Mouse (Mus musculus): ENCODE measurements around the gene Ccdc141. TPM values are rescaled to one million over a fixed set of nuclear protein-coding genes. Genes with fewer than 3 reads are reported as not detected.

Gene Ccdc141
- total RNA-seq, 2 experiments from 2014 or later, result 101 to 119 TPM

DNA sequence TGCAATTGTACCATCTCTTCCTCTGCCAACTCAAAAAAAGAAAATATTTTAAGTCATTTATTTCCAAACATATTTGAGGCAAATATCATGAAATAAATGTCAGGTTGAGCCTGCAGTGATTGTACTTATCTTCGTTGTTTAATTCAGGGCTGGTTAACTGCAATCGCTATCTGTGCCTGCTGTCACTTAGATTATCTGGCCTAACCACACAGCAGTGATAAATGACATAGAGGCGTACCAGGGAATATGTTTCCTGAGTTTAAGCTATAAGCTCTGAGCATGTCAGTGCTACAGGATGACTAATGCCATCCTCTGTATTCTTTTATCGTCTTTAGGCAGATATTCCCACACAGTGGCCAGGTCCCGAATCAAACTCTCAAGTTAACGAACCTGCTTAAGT lies 31.6 kb downstream of the Ccdc141 start:
- DNase-seq (ENCODE audit: low spot score in 2 of 2), result no peak

DNA sequence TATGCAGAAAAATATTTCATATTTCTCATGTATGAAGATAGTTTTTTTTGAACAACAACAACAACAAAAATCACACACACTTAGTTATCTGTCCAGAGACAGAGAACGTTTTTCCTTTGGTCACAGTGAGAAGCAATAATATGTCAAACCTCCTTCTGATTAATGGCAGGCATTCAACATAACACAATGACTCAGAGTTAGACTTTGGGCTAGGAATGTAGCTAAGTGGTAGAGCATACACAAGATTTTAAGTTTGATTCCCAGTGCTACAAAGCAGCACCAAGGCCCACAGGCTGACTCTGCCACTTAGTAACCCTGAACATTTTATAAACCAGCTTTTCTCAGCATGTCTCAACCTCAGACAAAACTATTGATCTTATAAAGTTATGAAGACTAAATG lies 35.5 kb downstream of the Ccdc141 start:
- no peak for DNase-seq (ENCODE audit: low spot score in 2 of 2)

DNA sequence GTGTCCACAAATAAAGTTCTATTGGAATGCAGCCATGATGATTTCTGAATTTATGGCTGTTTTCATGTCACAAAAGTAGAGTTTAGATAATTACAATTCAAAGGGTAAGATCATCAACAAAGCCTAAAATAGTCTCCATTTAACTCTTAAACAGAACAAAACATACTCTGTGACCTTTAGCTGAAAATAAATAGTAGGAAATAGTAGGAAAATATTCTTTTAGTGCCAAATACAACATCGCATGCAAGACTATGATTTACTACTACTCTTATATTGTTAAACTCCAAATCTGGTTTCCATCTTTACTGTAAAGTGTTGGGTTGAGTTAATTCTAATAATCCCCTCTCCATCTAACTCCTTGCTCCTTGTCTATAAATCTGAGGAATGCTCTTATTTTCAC lies 37.0 kb downstream of the Ccdc141 start:
- DNase-seq (ENCODE audit: low spot score in 2 of 2), result no peak

DNA sequence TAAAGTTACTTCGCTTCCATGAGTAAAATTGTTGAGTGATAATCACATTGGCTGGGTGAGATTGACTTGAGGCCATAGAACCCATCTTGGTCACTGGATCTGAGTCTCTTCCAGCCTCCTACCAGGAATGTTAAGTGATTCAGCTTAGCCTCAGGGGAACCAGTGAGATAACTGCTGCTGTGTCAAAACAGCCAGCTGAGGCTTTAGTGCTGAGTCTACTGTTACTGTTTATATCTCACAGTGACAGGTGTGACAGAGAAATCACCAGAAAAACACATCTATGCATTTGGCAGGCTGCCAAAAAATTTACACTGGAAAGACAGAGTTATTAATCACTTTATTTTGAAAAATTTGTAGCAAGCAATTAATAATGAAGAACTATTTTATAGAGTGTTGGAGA lies 43.5 kb downstream of the Ccdc141 start:
- DNase-seq (ENCODE audit: low spot score in 2 of 2), result no peak

DNA sequence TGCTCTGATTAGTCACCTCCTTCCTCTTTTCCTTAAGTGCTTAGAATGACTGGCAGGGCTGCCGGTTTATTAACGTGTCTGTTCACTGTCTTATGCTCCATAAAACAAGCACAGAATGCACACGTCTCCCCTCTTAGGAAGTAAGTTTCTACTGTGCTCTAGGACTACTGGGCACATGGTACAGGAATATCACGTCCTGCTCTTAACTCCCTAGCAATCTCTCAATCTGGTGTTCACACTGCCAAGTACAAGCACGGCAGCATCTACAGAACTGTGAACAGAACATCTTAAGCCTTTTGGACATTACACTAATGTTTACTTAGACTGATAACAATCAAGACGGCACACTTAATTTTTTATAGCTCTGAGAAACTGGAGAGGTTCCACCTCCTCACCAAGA lies 52.3 kb downstream of the Ccdc141 start:
- no peak for DNase-seq (ENCODE audit: low spot score in 2 of 2)

DNA sequence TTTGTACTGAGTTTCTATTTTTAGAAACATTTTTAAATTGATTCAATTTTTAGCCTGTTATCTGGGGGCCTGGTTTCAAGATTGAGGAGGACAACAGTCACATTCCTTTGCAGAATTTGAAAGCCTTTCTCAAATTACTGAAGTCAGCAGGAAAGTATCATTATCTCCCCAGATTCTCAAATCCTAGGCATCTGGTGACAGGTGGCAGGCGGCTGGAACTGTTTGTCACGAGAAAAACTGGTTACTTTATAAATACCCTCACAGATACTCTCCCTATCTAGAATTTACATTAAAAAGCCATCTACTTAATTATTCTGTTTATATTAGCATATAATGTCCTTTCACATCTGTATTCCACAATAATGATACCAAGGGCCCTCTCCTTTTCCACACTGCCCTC lies 56.1 kb downstream of the Ccdc141 start:
- no peak for DNase-seq (ENCODE audit: low spot score in 2 of 2)

DNA sequence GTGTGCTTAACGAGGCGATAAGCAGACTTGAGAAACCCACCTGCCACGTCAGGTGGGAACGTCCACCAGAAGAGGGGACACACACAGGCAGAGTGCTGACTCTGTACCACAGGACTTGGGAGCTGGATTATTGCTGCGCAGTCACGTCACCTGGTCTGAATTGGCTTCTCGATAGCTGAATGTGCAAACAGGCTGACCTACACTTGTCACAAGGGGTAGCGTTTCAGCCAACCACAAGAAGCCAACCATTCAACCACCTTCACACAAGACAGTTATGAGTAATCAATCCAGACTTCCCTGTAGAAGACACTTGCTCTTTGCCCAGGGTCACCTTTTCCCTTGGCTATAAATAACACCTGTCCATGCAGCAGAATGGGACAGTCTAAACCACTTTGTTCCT lies 56.6 kb downstream of the Ccdc141 start:
- DNase-seq (ENCODE audit: low spot score in 2 of 2), result no peak

DNA sequence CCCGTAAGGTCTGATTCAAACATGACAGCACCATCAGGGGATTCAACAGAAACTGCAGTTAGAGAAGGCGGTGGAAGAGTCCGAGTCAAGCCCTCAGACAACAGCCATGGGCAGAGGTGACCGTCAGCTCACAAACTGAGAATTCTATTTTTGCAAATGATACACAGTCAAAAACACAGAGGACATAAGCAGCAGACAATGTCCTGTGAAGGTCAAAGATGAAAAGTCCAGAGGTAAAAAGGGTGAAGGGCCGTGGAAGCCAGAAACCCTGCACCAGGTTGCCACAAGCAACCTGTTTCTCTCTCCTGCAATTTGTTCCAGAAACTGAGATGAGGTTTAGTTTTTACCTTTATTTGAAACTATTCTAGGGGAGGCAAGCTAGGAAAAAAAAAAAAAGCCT lies 57.4 kb downstream of the Ccdc141 start:
- DNase-seq (ENCODE audit: low spot score in 2 of 2), result no peak

DNA sequence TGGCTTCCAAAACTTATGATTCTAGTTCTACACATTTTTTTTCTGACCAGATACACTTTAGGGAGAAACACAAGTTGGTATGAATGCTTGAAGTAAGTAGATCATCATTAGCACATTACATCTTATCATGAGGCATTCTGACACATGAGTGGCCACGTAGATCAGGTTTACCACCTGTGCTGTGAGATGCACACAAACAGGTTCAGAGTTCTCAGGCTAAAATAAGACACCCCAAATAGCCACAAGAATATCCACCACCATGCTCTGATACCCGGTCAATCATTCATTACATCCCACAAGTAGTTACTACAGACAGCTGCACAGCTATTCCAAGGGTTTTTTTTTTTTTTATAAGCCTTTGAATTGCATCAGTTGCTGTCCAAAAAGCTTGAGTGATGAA lies 59.3 kb downstream of the Ccdc141 start:
- DNase-seq (ENCODE audit: low spot score in 2 of 2), result no peak

DNA sequence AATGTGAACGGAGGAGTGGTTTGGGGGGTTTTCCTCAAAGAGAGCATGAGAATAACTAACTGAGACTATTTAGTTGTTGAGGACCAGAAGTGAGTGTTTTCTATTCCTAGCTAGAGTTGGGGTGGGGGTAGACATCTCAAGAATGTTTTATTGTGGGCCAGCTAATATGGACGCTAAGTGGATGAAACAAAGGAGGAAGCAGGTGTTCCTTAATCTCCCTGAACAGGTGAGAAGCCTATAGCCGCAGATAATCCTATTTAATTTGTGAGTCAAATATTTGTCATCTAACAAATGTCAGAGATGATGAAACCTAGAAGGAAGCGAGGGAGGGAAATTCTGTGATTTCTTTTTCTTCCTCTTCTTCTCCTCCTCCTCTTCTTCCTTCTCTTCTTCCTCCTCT lies 60.1 kb downstream of the Ccdc141 start:
- no peak for DNase-seq (ENCODE audit: low spot score in 2 of 2)

DNA sequence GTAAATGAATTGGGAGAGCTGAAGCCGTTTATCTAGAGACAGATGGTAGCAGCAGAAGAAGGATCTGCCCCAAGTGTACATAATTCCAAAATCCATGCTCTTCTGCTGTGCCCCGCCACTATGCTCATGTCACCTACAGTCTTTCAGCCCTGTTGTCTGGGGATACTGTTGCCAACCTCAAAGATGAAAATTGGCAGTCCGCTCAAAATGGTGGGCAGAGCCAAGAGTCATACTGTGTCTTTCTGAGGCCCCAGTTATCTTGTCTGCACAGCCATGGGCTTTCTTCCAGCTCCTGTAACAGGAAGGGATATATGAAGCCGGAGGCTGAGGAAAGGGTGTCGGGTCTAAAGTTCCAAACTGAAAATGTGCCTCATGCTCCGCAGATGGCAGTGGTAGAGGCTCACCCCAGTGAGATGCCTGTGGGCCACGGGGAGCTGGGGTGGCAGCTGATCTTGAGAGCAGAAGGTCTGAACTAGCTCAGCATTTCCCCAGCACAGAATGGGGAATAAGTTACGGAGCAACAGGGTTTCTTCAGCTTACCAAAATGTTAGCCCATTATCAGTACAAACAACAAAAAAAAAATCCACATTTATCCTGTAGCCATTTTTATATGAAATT lies 60.8 kb downstream of the Ccdc141 start:
- DNase-seq (ENCODE audit: low spot score in 2 of 2), result no peak

DNA sequence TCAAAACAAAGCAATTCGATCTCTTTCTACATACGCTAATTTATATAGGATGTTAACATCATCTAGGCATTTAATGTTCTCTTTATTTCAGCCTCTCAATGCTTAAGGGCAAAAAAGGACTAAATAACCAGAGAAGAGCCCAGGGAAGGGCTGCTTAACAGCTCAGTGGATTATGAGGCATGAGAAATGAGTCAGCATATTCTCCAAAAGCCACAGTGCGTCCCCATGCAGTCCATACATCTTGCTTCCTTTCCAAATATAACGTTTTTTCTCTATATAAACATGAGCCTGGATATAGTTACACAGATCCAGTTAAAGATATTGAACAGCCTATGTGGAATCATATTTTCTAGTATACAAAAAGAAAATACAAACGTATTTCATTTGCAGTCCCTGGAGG lies 61.9 kb downstream of the Ccdc141 start:
- DNase-seq (ENCODE audit: low spot score in 2 of 2), result no peak

DNA sequence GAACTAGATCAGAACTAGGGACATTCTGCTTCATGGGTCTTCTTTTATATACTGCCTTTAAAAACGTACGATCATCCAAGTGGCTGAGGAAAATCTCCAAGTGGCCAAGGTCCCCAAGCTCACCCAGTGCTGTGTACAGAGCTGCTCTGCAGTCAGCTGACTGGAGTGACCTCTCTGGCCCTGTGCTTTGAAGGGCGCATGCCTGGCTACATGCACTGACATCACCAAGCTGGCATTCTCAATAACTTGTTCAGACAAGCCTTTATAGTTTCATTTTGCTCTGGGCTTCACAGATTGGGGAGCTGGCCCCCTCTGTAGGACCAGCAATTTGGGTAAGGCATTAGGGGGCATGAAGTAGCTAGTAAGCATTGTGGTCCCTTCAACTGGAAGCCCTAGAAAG lies 64.3 kb downstream of the Ccdc141 start:
- no peak for DNase-seq (ENCODE audit: low spot score in 2 of 2)

DNA sequence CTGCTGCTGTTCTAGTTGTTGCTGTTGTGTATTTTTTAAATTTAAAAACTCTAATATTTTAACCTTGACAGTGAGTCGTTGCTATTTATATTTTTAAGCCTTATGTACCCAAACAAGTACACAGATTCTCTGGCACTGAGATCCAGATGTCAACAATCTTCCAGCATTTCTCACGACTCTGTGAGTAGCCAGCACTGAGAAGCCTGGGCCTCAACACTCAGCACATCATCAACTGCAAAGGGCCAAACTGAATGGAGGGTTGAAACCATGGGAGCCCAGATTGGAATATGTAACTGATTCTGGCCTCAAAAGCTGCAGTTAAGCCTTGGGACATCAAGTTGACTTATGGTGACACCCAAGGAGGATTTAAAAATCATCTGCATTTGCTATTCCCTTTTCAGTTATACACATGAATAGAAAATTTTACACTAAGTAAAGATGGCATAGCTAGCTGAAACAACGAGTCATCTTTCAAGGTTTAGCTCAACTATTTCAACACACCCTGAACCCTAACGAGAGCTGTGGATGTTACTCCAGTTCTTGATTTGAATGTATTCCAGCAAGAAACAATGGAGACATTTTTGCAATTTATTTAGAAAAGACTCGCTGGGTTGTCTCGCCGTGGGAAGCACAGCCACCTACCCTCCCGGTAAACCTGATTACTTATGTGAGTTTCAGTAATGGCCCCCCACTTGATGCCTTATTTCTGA lies 65.3 kb downstream of the Ccdc141 start:
- no peak for DNase-seq (ENCODE audit: low spot score in 2 of 2)

DNA sequence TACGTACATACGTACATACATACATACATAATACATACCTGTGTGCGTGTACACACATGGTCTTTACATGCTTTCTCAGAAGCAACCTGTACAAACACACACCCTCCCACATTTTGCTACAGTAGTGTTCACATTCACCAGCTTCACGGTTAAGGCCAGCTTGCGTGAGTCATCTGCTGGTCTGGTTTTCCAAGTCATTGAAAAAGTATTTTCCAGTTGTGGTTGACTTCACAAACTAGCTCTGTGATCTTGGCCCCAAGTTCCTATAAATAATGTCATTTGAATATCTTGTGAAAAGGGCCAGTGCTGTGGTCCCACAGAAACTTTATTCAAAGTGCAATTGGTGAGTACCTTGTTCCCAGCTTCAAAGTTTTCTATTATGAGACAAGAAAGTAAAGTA lies 67.9 kb downstream of the Ccdc141 start:
- DNase-seq (ENCODE audit: low spot score in 2 of 2), result no peak

DNA sequence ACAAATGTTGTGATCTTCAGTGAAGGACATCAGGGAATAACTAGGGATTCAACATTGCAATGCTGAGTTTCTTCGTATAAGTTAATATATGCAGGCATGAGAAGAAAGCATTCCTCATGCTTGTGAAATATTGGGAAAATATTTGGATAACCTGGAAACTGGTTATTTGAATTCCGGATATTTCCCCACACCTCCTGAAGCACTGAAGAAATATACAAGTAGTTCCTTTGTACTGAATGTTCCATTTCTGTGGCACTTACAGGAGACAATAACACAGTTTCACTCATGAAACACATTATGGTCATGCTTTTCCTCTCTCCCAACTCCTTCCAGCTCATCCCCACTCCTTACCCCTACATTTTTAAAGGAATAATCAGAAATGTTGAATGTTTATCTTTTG lies 70.6 kb downstream of the Ccdc141 start:
- no peak for DNase-seq (ENCODE audit: low spot score in 2 of 2)

DNA sequence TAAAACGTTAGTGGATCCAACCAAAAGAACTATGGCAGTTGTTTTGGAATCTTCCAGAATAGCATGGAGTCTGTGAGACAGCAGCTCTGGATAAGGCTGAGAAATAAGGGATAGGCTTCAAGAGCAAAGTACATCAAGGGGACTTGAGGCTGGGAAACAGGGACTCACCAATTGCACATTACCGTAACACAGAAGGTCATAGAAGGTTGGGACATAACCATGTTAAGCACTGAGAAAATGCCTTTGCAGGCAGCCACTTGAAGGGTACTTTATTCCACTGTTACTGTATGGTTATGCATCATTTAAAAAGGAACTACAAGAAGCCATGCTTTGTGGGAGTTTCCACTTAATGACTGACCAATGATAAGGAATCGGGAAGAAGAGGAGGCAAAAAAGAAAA lies 71.7 kb downstream of the Ccdc141 start:
- DNase-seq (ENCODE audit: low spot score in 2 of 2), result no peak

DNA sequence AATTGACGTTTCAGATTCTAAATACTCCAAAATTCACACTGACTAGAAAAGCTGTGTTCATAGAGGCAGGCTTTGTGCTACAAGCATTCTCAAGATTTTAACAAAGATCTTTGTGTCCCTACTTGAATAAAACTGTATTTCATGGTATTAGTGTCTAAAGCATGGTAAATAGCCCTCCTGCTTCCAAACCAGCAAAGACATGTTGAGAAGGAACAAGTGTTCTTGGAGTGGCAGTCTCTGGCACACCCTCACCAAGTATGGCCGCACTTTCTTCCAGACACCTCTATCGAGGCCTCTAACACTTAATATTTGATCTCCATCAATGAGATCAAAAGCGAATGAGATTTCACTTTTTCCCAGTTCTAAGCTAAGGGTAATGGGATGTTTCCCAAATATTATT lies 78.7 kb downstream of the Ccdc141 start:
- no peak for DNase-seq (ENCODE audit: low spot score in 2 of 2)

DNA sequence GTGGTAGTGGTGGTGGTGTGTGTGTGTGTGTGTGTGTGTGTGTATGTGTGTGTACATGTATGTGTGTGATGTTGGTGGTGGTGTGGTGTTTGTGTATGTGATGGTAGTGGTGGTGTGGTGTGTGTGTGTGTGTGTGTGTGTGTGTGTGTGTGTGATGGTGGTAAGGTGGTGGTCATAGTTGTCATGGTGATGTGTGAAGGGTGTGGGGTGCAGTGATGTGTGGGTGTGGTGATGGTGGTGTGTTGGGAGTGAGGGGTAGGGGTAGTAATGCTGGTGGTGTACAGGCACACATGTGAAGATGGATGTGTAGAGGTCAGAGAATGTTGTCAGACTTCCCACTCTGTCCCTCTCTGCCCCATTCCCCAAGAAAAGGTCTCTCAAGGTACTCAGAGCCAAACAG lies 85.1 kb downstream of the Ccdc141 start:
- DNase-seq (ENCODE audit: low spot score in 2 of 2), result no peak

DNA sequence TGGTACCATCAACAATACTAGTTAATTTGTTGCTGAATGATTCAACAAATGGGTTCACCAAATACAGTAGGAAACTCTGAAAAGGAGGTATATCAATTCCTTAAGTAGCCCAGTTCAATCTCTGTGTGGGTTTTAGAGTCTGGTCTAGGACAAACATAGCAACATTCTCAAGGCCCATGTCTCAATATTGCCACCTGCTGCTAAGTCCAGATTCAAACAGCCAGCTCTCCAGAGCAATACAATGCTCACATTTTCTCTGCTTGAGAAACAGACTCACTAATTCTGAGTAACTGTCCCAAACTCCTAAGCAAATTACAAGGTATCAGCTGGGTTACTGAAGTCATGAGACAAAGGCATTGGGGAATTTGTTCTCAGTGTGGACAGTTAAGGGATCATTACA lies 85.8 kb downstream of the Ccdc141 start:
- DNase-seq (ENCODE audit: low spot score in 2 of 2), result no peak

DNA sequence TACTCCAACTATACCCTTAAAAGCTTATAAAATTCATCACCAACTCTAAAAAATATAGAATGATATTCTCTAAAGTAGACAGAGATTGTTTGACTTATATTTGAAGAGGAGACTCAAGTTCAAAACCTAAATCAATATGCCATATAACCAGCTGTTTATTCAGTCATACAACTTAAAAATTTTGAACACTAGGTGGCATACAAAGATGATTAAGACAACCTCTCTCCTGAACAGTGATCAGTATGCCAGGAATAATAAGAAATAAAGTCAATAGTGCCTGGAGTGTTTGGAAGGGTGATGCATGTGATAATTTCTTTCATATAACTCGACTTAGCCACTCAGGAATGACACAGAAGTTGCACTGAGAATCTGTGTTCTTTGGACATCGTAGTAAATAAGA lies 89.3 kb downstream of the Ccdc141 start:
- no peak for DNase-seq (ENCODE audit: low spot score in 2 of 2)

DNA sequence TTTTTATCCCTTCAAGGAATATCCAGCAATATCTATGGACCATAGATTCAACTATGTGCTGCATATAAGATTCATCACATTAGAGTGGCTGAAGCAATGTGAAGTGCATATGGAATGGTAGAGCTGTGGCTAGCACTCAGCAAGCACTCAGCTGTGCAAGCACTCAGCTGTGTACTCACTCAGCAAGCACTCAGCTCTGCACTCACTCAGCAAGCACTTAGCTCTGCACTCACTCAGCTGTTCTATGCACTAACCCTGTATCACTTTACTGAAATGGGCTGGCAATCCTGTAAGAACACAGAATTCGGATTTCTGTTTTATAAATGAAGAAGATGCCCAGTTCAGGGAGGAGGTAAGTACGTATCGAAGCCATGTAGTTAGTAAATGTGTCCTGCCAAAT lies 89.8 kb downstream of the Ccdc141 start:
- DNase-seq (ENCODE audit: low spot score in 2 of 2), result no peak

DNA sequence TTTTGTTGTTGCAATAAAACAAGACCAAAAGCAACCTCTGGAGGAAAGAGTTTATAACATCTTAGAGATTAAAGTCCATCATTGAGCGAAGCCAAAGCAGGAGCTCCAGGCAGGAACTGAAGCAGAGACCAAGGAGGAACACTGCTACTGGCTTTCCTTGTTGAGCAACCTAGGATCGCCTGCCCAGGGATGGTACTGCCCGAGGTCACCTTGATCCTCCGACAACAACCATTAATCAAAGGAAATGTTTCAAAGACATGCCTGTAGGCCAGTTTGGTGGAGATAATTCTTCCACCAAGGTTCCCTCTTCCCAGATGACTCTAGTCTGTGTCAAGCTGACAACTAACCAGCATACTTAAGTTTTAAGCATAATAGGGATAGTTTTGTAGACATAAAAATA lies 91.7 kb downstream of the Ccdc141 start:
- no peak for DNase-seq (ENCODE audit: low spot score in 2 of 2)

Data from gastrocnemius, postnatal 4 days (tissue).